In genomic region chr7:123295423-123295822, GRCm38 (mm10) we compare ENCODE assay signal across 22 mouse cellular contexts.
DNase-seq lines count a peak whose midpoint lies in the region; ATAC-seq and TF ChIP-seq lines count a peak whose summit lies in the region.
"Had no signal": no experiment of that assay in that cellular context is flagged by ENCODE, and none has a peak within 500 bp of the region (broad histone marks: within the 10 kb centered on the region; RNA-seq: fewer than 3 reads in every experiment).

No protein-coding gene starts in this region.

- H3K9ac ChIP-seq in hindbrain, postnatal 0 days (replicated peaks; ENCODE audit: low read length) = no peak overlapping the region
- no peak overlapping the region for H3K9ac ChIP-seq in liver, postnatal 0 days (replicated peaks)
- H3K9ac ChIP-seq: forebrain, embryonic 15.5 days; liver, embryonic 13.5 days; midbrain, embryonic 13.5 days; neural tube, embryonic 13.5 days had no signal

- no peak overlapping the region for H3K27ac ChIP-seq in hindbrain, postnatal 0 days
- no peak overlapping the region for H3K27ac ChIP-seq in hindbrain, embryonic 10.5 days
- no peak overlapping the region for H3K27ac ChIP-seq in liver, postnatal 0 days (ENCODE audit: low read depth)
- H3K27ac ChIP-seq: embryonic facial prominence, embryonic 10.5 days; forebrain, embryonic 15.5 days; limb, embryonic 10.5 days; liver, embryonic 13.5 days; midbrain, embryonic 13.5 days; neural tube, embryonic 13.5 days had no signal

- H3K9me3 ChIP-seq in hindbrain, postnatal 0 days (ENCODE audit: low read length) = no peaks in the 10 kb centered on the region
- H3K9me3 ChIP-seq in hindbrain, embryonic 10.5 days = no peaks in the 10 kb centered on the region
- H3K9me3 ChIP-seq in liver, postnatal 0 days (ENCODE audit: low read length) = no peaks in the 10 kb centered on the region
- H3K9me3 ChIP-seq in E14TG2a.4 (ENCODE audit: low read length) = no peaks in the 10 kb centered on the region
- H3K9me3 ChIP-seq: embryonic facial prominence, embryonic 10.5 days; forebrain, embryonic 15.5 days; limb, embryonic 10.5 days; liver, embryonic 13.5 days; midbrain, embryonic 13.5 days; neural tube, embryonic 13.5 days had no signal

- no peaks in the 10 kb centered on the region for H3K4me1 ChIP-seq in hindbrain, postnatal 0 days (ENCODE audit: insufficient read depth, low read length)
- no peaks in the 10 kb centered on the region for H3K4me1 ChIP-seq in hindbrain, embryonic 10.5 days (replicated peaks)
- no peaks in the 10 kb centered on the region for H3K4me1 ChIP-seq in liver, postnatal 0 days (ENCODE audit: insufficient read depth)
- peaks cover 10% of the 10 kb centered on the region for H3K4me1 ChIP-seq in E14TG2a.4 (replicated peaks; ENCODE audit: low read depth, low read length)
- H3K4me1 ChIP-seq: embryonic facial prominence, embryonic 10.5 days; forebrain, embryonic 15.5 days; limb, embryonic 10.5 days; liver, embryonic 13.5 days; midbrain, embryonic 13.5 days; neural tube, embryonic 13.5 days had no signal

- H3K4me3 ChIP-seq in hindbrain, postnatal 0 days (ENCODE audit: low read length) = no peak overlapping the region
- no peak overlapping the region for H3K4me3 ChIP-seq in hindbrain, embryonic 10.5 days
- no peak overlapping the region for H3K4me3 ChIP-seq in liver, postnatal 0 days (ENCODE audit: low read depth, low read length)
- H3K4me3 ChIP-seq in E14TG2a.4 (replicated peaks; ENCODE audit: low read length) = no peak overlapping the region
- H3K4me3 ChIP-seq: embryonic facial prominence, embryonic 10.5 days; forebrain, embryonic 15.5 days; limb, embryonic 10.5 days; liver, embryonic 13.5 days; midbrain, embryonic 13.5 days; myocyte; neural tube, embryonic 13.5 days had no signal

- no peak for DNase-seq in hindbrain, postnatal 0 days (ENCODE audit: low spot score)
- DNase-seq in hindbrain, embryonic 10.5 days (ENCODE audit: low spot score) = no peak
- DNase-seq in liver, postnatal 0 days = no peak
- DNase-seq in liver (no peak), adipocyte (ENCODE audit: low spot score) (no peak)
- DNase-seq in brain, embryonic 14.5 days (ENCODE audit: low read depth) = no peak
- DNase-seq in gastrocnemius, postnatal 10 days = no peak
- DNase-seq: adrenal gland, postnatal 25 days; cerebellum, adult 9-11 months; gastrocnemius, postnatal 25 days; kidney, adult 11 months; liver, embryonic 13.5 days; retina, postnatal 1 day; thymus, postnatal 36 days had no signal

- no peak for TF ChIP-seq EP300 in liver, postnatal 0 days (IDR thresholded peaks at IDR 0.05; ENCODE audit: low read depth)

- ATAC-seq in hindbrain, postnatal 0 days = no peak
- no peak for ATAC-seq in liver, postnatal 0 days
- ATAC-seq: forebrain, embryonic 15.5 days; hindbrain, embryonic 16.5 days; midbrain, embryonic 13.5 days had no signal

- H3K4me2 ChIP-seq in hindbrain, postnatal 0 days (ENCODE audit: low read depth, low read length) = no peak overlapping the region
- no peak overlapping the region for H3K4me2 ChIP-seq in liver, postnatal 0 days (ENCODE audit: low read depth, low read length)
- H3K4me2 ChIP-seq: forebrain, embryonic 15.5 days; liver, embryonic 13.5 days; midbrain, embryonic 13.5 days; neural tube, embryonic 13.5 days had no signal

- TF ChIP-seq POLR2A in brain, embryonic 14.5 days (IDR thresholded peaks at IDR 0.05; ENCODE audit: borderline replicate concordance, extremely low read depth, insufficient read depth, insufficient read length, poor library complexity, severe bottlenecking) = no peak

- WGBS in hindbrain, postnatal 0 days = 74% methylated on average over 7 of the region's 7 CpGs
- WGBS in hindbrain, embryonic 10.5 days = 86% methylated on average over 7 of the region's 7 CpGs
- 87% methylated on average over 7 of the region's 7 CpGs for WGBS in liver, postnatal 0 days (ENCODE audit: insufficient replicate concordance)

- peak; percentile 42; the same call in 1 of the 2 replicates for TF ChIP-seq CTCF in hindbrain, postnatal 0 days (IDR thresholded peaks at IDR 0.05; ENCODE audit: low read depth)
- TF ChIP-seq CTCF in liver, postnatal 0 days (IDR thresholded peaks at IDR 0.05; ENCODE audit: low read depth) = peak; percentile 45
- TF ChIP-seq CTCF in E14TG2a.4 (conservative IDR thresholded peaks at IDR 0.05; ENCODE audit: low read length) = peak; percentile 29
- TF ChIP-seq CTCF in brain, embryonic 14.5 days (IDR thresholded peaks at IDR 0.05; ENCODE audit: borderline replicate concordance, extremely low read depth, insufficient read depth, insufficient read length) = peak; percentile 18; the same call in 1 of the 2 replicates

- no peaks in the 10 kb centered on the region for H3K27me3 ChIP-seq in hindbrain, postnatal 0 days (ENCODE audit: insufficient read depth, low read length)
- H3K27me3 ChIP-seq in hindbrain, embryonic 10.5 days (ENCODE audit: insufficient read depth, poor library complexity, severe bottlenecking) = no peaks in the 10 kb centered on the region
- H3K27me3 ChIP-seq in liver, postnatal 0 days (ENCODE audit: insufficient read depth, low read length) = no peaks in the 10 kb centered on the region
- no peaks in the 10 kb centered on the region for H3K27me3 ChIP-seq in E14TG2a.4 (ENCODE audit: insufficient read depth, low read length)
- H3K27me3 ChIP-seq: forebrain, embryonic 15.5 days; liver, embryonic 13.5 days; midbrain, embryonic 13.5 days; neural tube, embryonic 13.5 days had no signal

- peaks cover 42% of the 10 kb centered on the region; the same call in 1 of the 2 replicates for H3K36me3 ChIP-seq in hindbrain, postnatal 0 days (ENCODE audit: insufficient read depth, low read length)
- peaks cover 100% of the 10 kb centered on the region for H3K36me3 ChIP-seq in hindbrain, embryonic 10.5 days
- peaks cover 79% of the 10 kb centered on the region for H3K36me3 ChIP-seq in liver, postnatal 0 days (replicated peaks; ENCODE audit: insufficient read depth, low read length)
- peaks cover 98% of the 10 kb centered on the region for H3K36me3 ChIP-seq in E14TG2a.4 (ENCODE audit: insufficient read depth, low read length)
